Mouse (Mus musculus) liver (tissue): ENCODE results near the gene Foxb2.
"Not testable (repeated sequence)": the region's sequence is repeated elsewhere in the genome, so short reads cannot be mapped to it uniquely, and the experiment has no call there.

Experiments
- DNase-seq: peaks from one replicate; pipeline ENCODE4 v3.0.0-alpha.2; 2020; ENCODE audit warnings: mixed read lengths

Gene Foxb2

GRCm38 (mm10) chr19:16873221-16873861, at the start of gene Foxb2:
TSS of gene Foxb2 (minus strand) at chr19:16873805.
- no peak for DNase-seq

DNA sequence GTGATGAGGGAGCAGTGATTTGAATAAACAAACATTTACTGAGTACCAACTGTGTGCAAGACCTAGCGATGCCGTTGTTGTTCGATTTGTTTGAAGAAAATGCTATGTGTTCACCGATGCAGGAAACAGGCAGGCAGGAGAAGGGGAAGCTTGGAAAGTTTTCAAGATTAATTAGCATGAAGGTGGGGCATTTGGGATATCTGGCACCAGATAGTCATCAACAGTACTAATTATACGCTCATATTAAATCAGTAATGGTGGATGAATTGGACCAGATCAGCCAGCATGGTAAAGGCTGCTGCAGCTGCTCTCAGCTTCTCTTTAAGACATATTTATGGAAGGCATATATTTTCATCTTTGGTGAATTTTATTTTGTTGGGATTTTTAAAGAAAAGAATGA, 37.9 kb upstream of the Foxb2 start:
- no peak for DNase-seq

GRCm38 (mm10) chr19:16903106-16903505, 29.5 kb upstream of the Foxb2 start:
- peak; percentile 38 for DNase-seq

- DNase-seq: no peak
Observed at GRCm38 (mm10) chr19:16899716-16900115, 26.1 kb upstream of the Foxb2 start.

- no peak for DNase-seq
Observed at GRCm38 (mm10) chr19:16898576-16898975, 25.0 kb upstream of the Foxb2 start.

- no peak for DNase-seq
Observed at GRCm38 (mm10) chr19:16876458-16876770, 2.8 kb upstream of the Foxb2 start.

- DNase-seq: no peak
Observed at GRCm38 (mm10) chr19:16875631-16876457, 2.2 kb upstream of the Foxb2 start.

- DNase-seq: no peak
Observed at GRCm38 (mm10) chr19:16874991-16875540, 1.5 kb upstream of the Foxb2 start.

- no peak for DNase-seq
Observed at GRCm38 (mm10) chr19:16873942-16874861, 597 bp upstream of the Foxb2 start.

DNA sequence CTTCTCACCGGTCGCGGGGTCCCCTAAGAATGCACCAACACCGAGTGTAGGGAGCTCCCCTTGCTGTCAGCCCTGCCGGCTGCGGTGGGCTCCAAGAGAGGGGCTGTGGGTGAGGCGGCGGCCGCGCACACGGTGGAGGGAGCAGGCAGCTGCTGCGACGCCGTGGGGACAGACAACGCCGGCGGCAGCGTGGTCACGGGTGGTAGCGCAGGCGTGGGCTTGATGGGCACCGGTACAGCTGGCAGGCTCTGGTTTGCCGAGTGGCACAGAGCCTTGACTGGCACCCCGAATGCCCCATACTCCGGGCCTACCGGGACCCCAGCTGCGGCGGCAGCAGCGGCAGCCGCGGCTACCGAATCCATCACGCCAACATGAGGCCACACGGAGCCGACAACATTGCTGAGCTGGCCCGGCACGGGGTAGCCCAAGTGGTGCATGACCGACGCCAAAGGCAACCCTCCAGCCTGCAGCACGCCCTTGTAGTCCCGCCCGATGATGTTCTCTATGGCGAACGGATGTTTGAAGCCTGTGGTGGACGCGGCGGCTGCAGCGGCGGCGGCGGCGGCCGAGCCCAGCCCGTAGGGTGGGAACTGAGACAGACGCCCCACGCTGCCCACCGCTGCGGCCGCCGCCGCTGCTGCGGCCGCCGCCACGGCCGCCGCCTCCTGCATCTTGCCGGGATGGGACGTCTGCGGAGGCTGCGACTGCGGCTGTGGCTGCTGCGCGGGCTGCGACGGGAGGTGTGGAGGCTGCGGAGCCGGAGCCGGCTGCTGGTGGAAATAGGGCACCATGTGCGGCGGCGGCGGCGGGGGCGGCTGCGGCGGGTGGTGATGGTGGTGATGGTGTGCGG, 1.0 kb downstream of the Foxb2 start:
- DNase-seq: no peak

DNA sequence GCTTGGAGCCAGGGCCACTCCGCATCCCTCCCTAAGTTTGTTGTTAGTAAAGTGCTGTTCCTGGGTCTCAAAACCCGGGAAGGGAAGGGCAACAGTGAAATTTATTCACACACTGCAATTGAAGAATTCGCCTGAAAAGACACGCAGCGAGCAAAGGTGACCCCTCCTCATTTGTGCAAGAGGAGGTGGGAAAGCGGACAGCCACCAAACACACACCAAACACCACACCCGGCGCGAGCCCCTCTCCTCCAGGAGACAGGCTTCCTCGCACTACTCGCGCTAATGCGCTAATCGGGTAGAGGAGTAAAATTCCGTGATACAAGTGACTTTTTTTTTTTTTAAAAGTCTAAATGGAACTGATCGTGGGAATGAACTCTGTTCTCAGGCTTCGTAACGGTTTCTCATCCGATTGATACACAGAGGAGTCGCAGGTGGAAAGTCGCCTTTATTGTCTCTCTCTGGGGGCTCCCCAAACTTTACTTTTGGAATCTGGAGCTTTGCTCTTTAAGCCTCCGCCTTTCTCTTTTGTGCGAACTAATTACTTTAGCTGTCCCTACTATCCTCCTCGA, 2.3 kb downstream of the Foxb2 start:
- no peak for DNase-seq

DNA sequence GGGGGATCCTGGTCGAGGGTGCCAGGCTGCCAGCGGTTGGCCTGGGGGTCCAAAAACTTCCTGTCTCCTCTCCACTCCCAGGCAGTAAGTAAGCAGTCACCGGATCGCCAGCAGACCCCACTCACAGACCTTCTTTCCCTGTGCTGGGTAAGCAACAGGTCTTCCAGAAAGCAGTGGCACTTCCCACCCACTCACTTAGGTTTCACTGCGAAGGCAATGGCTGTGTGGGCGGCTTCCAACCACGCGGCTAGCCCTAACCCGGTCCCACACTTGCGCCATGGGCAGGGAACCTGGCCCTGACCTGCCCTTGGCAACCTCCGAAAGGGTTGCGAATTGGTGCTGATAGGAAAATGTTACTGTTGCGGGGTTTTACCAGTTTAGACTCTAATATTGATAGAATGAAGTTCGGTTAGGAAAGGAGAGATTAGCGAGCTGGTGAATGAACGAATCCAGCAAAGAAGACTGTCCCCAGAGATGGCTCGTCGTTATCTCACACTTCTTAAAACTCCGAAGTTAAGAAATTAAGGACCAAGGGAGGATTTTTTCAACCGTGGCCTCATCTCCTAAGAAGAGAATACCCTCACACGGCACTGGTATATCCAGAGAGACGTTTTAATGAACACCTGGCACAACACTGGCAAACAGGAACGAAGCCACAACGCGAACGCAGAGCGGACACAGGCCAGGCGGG, 3.0 kb downstream of the Foxb2 start:
- no peak for DNase-seq

DNA sequence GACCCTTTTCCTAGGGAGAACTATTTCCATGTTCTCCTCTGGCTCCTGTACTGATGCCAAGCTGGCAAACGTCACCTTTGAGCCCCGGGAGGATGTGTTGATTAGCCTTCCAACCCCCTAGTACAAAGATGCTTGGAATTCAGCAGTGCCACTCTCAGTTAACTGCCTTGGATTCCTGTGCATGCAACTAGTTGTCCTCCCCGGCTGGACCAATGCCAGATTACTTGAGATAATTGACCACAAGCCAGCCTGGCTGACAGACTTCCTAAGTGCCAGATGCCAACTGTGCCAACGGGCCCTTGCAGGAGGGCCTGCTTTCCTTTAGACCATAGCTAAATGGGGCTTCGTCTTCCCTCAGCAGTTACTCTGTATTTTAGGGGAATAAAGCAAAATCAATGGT, 5.1 kb downstream of the Foxb2 start:
- DNase-seq: no peak

- no peak for DNase-seq
Observed at GRCm38 (mm10) chr19:16858646-16859045, 15.0 kb downstream of the Foxb2 start.

- no peak for DNase-seq
Observed at GRCm38 (mm10) chr19:16856752-16857151, 16.9 kb downstream of the Foxb2 start.

- not testable (repeated sequence) for DNase-seq
Observed at GRCm38 (mm10) chr19:16844091-16844490, 29.5 kb downstream of the Foxb2 start.

- no peak for DNase-seq
Observed at GRCm38 (mm10) chr19:16841516-16842249, 31.9 kb downstream of the Foxb2 start.

DNA sequence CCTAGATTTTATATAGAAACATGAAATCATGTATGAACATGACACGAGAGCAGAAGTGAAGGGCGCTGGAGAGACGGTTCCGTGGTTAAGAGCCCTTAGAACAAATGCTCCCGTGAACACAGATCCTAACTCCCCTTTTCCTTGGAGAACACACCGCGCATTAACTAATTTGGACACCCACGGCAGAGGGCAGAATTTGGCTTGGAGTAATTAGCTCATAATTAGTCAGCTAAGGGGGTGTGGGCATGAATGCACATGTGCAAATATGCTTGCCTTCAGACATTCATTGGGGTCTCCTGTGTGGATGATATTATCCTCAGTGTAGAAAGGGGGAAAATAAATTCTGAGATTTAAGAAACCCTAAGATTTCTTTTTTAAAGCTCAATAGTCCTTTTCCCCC, 32.6 kb downstream of the Foxb2 start:
- DNase-seq: no peak

DNA sequence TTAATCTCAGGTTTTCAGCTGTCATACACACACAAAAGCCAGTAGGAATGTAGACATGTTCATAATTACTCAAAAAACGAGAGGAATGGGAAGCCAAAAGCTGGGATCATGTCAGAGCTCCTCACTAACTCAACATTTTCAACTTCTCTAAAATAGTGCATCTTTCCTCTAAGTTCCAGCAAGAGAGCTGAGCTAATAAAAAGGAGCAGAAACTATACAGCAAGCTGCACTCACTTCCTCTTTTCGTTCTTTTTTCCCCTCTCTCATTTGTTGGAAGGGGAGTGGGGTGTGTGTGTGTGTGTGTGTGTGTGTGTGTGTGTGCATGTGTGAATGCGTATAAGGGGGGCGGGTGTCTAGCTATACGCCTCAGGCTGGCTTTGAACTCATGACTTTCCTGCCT, 45.9 kb downstream of the Foxb2 start:
- no peak for DNase-seq

DNA sequence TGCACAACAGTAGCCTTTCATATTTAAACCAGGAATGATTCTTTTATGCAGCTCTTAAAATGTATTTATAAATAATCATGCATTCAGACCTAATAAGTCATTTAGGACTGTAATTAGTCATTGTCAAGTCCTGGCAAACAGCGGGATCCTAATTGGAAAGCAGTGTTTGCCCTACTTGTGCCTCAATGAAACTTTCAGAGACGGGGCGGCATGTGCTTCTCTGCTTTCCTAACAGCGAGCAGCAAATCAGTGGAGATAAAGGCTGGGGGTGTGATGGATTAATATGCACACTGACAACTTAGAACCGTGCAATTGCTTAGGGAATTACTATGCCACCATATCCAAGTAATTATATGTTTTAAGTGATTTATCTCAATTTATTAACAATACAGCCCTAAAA, 48.4 kb downstream of the Foxb2 start:
- DNase-seq: no peak
